Mouse (Mus musculus) testis, adult 2 months (tissue): ENCODE data around the gene Megf8.

Experiments used
- CTCF ChIP-seq: fragments of 200-500 bp; IDR thresholded peaks from 2 replicates; pipeline ENCODE4 v1.5.1; 2012; ENCODE audit warnings: low read depth, mild to moderate bottlenecking, inconsistent platforms, low read length, moderate library complexity; ENCODE audit not compliant: control insufficient read depth, insufficient read depth, insufficient replicate concordance
- POLR2A ChIP-seq: fragments of 200-500 bp; IDR thresholded peaks from 2 replicates; pipeline ENCODE4 v1.6.1; 2012; ENCODE audit warnings: low read depth, mild to moderate bottlenecking, inconsistent platforms, low read length, moderate library complexity; ENCODE audit not compliant: control insufficient read depth

DNA sequence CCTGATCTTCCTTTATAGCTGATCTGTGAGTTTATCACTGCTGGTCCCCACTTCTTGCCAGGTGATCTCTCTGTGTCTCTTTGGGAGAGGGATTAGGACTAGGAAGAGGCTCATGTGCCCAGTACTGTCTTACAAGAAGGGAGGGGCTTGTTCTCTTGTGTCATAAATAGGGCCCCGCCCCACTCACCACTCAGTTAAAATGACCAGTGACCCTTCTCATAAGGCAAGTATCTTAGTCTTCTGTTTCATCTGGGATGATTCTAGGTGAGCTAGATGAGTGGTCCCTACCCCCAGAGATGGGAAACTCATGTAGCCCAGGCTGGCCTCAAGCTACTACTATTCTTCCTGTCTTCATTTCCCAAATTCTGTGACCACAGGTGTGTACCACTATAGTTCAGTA lies 81.6 kb downstream of the Megf8 start, which contains the start of gene Lipe:
- no peak for TF ChIP-seq CTCF
- TF ChIP-seq POLR2A = no peak
